Mouse (Mus musculus): ENCODE results near the gene Cyp4a30b.
"Not testable (repeated sequence)": the region's sequence is repeated elsewhere in the genome, so short reads cannot be mapped to it uniquely, and the experiment has no call there.

Cyp4a30b gene

DNA sequence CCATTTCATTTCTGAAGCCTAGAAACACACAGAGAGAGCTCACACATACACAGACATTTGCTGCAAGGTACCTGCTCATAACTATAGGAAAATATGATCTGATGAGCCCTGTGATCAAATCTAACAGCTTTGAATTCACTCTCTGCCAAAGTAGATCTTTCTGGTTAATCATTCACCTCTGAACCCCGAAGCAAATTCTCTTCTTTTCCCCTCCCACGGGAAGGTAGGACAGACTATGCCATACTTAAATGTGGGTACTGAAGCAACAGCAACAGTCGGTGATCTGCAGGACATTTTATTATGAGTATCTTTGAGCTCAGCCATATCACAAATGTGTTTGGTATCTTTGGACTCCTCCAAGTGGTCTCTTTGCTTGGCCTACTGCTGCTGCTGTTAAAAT is at the start of gene Cyp4a30b:
Gene Cyp4a30b, plus strand, starts transcription at position 301 of the 400 bp plus-strand sequence.
- no peak for DNase-seq (ENCODE audit: low spot score in 2 of 2)

DNA sequence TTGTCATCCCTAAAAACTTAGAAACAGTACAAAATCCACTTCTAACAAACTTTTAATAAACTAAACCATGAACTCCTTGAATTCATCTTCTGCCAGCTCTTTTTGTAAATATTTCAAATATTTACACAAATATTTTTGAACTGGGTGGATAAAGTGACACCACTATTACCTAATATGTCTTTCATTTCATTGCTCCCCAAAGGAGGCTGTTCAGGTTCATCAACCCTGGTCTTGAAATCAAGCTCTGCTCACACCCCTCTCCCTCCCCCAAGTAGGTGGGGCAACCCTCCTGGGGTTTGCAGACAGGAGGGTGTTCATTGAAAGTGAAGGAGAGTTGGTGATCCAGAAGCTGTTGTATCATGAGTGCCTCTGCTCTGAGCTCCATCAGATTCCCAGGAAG is 41.1 kb upstream of the Cyp4a30b start, which contains the start of gene Cyp4a12b:
Gene Cyp4a12b, plus strand, starts transcription at position 301 of the 400 bp plus-strand sequence.
- not testable (repeated sequence) for DNase-seq (ENCODE audit: low spot score in 2 of 2)

DNA sequence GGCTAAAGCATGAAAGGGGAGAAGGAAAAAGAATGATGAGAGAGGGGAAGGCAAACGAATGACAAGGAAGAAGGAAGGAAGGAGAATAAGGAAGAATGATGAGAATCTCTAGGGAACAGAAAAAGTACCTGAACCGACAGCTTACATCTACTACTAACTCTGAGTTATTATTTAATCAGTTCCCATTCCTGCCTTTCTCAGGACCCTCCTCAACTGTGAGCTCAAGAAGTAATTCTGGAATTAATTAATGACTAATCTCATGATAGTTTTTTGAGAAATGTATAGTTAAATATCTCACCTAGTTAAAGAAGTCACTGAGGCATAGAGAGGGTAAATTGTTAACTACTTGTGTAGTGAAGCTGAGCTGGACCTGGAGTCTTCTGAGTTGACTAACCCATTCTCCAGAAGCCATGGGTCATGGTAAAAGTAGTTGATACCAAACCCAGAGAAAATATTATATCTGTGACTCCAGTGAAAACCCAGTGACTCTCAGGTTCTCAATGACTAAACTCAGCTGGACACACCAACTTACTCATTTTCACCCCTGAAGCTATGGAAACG is 1.7 kb upstream of the Cyp4a30b start:
- DNase-seq (ENCODE audit: low spot score in 2 of 2), result no peak

DNA sequence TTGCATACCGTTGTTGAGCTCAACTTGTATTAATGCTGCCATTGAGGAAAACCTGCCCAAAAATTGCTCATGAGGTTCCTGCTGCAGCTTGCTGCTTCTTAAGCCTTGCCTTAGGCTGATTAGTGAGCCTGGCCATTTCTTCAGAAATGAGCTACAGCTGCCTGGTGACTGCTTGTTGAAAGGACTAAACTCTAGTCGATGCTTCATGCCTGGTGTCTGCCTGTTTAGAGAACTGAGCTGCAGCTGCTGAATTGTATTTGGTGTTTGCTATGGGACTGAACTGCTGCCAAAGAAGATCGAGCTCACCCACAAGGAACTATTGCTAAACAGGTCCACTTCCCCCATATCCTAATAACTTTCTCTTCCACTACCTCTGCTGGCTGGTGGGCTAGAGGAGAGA is 21.2 kb downstream of the Cyp4a30b start:
- not testable (repeated sequence) for DNase-seq (ENCODE audit: low spot score in 2 of 2)

DNA sequence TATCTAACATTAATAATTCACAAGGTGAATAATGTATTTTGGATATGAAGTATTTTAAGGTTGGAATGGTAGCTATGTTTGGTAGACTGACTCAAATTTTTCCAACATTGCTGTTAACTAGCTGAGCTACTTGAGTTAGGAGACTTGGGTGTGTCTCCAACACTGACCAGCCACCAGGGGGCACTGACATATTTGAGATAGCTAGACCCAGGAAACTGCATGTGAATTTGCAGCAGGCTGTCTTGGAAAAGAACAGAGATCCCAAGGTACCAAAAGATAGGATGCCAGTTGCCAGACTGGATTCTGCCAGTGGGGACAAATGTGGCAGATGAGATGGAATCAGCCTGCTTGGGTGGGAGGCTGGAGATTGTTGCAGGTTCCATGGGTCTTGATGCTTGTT is 23.6 kb downstream of the Cyp4a30b start:
- peak in 1 of 2 experiments; percentile 1 for DNase-seq (ENCODE audit: low spot score in 2 of 2)

DNA sequence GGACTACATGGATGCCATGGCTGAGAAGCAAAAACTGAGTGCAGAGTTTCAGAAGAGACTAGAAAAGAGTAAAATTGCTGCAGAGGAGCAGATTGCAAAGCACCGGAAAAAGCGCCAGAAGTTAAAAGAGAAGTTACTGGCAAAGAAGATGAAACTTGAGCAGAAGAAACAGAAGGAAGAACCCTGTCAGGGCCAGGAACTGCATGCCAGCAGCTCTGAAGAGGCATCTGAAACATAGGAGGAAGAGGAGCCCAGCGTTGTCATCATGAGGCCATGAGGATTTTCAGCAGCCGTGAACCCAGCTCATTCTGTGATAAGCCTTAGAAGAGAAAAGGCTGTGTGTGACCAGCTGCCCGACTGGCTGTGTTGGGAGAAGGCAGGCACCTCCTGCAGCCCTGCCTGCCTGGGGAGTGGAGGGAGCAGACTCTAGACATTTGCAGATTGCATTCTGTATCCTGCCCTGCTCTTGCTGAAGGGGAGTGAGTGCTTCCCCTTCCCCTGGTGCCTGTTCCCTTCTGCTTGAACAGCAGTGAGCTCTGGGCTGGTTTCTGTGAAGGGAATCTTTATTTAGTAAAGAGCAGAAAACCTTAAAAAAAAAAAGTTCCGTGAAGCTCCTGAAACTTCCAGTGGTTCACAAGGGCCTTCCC is 28.7 kb downstream of the Cyp4a30b start:
- no peak for DNase-seq (ENCODE audit: low spot score in 2 of 2)

DNA sequence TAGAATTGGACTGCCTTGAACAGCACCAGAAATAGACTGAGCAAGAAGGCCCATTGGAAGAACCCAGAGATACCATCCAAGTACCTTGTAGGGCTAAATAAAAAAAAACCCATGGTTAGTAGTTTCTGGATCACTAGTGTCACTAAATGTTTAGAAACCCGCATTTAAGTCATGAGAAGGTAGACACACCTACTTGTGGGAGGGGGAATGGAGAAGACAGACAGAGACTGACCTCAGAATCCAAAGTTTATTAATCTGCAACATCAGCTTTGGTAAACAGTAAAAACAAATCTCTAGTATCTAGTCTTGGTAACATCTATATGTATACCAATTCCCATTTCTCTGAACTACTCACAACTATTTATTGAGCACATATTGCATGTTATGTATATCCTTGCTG is 43.6 kb downstream of the Cyp4a30b start, which contains the start of gene Cyp4a14:
Gene Cyp4a14, minus strand, starts transcription at position 142 of the 400 bp plus-strand sequence.
- no peak for DNase-seq (ENCODE audit: low spot score in 2 of 2)

DNA sequence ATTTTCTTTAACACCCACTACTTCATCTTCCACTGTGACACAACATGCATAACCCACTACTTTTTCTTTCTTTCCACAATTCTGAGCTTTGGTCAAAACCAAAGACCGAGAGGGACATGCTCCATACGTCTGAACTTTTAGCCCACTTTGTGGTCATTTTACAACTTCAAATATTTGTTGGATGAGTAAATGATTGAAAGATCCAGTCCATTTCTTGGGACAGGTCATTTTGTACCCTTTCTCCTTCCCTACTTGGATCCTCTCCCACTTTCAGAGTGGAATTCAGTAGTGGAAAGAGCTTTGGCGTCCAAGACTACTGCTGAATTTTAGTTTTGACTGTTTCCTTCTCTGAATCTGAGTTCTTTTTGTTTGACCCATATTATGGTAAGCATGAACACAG is 45.1 kb downstream of the Cyp4a30b start:
- DNase-seq (ENCODE audit: low spot score in 2 of 2), result no peak

DNA sequence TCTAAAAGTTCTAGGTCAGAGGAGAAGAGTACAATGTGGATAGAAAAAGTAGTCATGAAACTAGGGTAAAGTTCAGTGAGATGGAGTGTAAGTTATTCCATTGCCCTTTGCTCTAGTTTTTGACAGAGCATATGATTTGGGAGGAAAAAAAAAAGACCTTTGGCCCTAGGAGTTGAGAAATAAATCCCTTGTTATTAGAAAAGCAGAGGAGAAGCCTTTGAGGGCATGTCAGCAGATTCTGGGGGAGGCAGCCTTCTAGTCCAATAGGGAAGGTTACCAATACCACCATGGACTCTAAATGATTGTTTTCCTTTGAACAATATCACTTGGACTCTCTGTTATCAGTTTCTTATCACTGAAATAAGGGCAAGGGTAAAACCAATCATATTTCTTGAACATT is 61.6 kb downstream of the Cyp4a30b start:
- DNase-seq (ENCODE audit: low spot score in 2 of 2), result not testable (repeated sequence)

DNA sequence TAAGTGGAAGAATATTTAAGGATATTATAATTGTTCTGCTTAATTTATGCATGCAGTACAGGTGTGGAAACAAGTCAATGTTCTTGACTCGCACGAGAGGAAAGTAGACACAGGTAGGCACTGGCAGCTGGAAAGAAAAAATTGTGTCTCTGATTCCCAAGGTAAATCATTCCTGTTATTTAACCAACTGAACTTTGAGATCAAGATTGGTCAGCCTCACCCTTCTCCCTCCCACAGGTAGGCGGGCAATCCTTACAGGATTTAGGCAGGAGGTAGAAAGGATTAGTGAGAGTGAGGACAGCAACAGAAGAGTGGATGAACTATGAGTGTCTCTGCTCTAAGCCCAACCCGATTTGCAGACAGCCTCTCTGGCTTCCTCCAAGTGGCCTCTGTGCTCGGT is 65.6 kb downstream of the Cyp4a30b start, which contains the start of gene Cyp4a10:
Gene Cyp4a10, plus strand, starts transcription at position 265 of the 400 bp plus-strand sequence.
- DNase-seq (ENCODE audit: low spot score in 2 of 2), result not testable (repeated sequence)

DNA sequence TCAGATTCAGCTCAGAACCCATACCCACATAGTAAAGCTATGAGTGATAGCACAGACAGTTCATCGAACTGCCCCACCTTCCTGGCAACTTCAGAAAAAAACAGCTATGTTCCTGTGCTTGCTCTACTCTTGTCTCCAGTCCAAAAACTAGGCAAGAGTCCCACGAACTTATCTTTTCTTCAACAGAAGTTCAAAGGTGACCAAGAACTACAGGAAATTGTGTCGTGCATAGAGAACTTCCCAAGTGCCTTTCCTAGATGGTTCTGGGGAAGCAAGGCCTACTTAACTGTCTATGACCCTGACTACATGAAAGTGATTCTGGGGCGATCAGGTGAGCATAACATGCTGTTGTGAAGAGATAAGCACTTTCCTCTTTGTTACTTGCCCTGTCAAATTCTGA is 67.0 kb downstream of the Cyp4a30b start:
- no peak for DNase-seq (ENCODE audit: low spot score in 2 of 2)
